Mouse (Mus musculus): Measurements from ENCODE around the gene Enpp1. TPM values are rescaled to one million over a fixed set of nuclear protein-coding genes. Genes with fewer than 3 reads are reported as not detected.

Gene Enpp1
- total RNA-seq, 2 experiments from 2014 or later = 3.7 to 4.9 TPM

DNA sequence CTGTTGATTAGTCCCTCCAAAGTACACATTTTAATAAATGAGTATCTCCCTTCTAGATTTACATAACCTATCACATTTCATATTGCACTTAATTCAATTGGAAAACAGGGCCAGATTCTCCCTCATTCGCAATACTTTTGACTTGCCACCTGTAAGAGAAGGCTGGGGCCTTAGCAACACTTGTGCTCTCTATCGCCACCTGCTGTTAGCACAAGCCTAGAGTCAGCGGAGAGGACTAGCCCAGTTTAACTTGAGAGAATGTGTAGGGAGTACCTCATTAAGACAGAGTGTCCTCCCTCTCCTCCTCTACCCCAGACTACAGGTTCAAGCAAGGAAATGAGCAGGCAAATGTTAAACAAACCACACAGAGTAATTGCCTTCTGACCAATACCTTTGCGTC lies 120.8 kb downstream of the Enpp1 start:
- peak; percentile 73 to 87 for DNase-seq (ENCODE audit: extremely low spot score in 1 of 2, low spot score in 2 of 2)
- TF ChIP-seq CTCF (IDR thresholded peaks at IDR 0.05) = peak; percentile 97
- Histone ChIP-seq H3K27ac (no peak overlapping the region), H3K4me3 (no peak overlapping the region)
- intact Hi-C loops (cut with DNase I) = loop anchor here (1.0 to 5.0 kb wide), 3 partner anchors 184 to 259 kb away; no protein-coding TSS in a partner anchor

DNA sequence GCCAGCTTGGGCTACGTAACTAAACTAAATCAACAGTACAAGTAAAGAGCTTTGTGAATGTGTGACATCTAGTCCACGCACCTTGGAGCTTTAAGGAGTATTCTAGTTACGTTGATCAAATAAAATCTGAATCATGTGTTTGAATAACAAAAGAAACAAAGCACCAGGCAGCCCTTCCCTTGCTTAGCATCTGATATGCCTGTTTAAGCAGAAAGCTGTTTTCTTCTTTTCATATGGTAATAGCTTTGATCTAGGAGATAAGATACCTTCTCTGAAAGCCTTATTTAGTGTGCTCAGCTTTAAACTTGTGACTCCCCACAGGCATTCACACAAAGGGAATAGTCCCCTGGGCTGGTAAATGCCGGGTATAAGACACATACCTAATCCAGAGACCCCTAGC lies 121.4 kb downstream of the Enpp1 start:
- intact Hi-C loops (cut with DNase I) = loop anchor here (2.0 to 5.0 kb wide), 2 partner anchors 184 to 258 kb away; no protein-coding TSS in a partner anchor
- no peak for DNase-seq (ENCODE audit: extremely low spot score in 1 of 2, low spot score in 2 of 2)
- no peak for TF ChIP-seq CTCF (IDR thresholded peaks at IDR 0.05)
- H3K4me3 ChIP-seq = no peak overlapping the region
- no peak overlapping the region; the same call in 1 of the 2 replicates for H3K27ac ChIP-seq

DNA sequence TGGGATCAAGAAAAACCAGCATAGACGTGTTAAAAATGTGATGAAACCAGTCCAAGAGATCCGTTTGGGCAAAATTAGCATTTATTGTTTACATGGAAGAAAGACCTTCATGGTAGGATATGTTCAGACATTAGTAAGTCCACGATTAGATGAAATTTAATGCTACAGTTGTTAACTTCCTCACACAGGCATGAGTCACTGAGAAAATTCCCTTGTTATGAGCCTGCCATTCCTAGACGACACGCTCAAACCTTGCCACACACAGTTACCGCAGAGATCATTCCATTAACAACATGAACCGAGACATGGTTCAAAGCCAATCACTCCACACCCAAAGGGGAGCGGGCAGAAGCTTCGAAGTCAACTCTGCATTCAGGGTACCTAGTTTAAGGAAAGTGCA lies 122.7 kb downstream of the Enpp1 start:
- no peak for TF ChIP-seq CTCF (IDR thresholded peaks at IDR 0.05)
- Histone ChIP-seq H3K27ac (no peak overlapping the region), H3K4me3 (no peak overlapping the region)
- DNase-seq (ENCODE audit: extremely low spot score in 1 of 2, low spot score in 2 of 2) = no peak
- intact Hi-C loops (cut with DNase I) = no loop called here

DNA sequence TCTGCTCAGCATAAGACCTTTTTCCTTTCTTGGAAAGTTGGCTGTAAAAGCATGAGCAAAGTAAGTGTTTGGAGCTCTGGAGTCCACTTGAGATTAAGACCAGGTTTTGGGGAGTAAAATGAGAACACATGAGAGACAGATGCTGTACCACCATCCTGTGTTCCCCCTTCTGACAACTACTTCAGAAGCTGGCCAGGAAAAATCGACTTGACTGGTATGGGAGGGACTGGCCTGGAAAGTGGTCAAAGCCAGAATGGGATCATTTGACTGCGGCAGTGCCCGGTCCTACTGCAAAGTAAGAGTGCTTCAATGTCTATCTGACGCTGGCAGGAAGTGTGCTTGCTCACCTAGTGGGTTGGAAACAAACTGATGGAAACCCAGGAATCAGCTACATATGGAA lies 123.1 kb downstream of the Enpp1 start:
- Histone ChIP-seq H3K4me3 (no peak overlapping the region), H3K27ac (no peak overlapping the region)
- intact Hi-C loops (cut with DNase I) = no loop called here
- no peak for DNase-seq (ENCODE audit: extremely low spot score in 1 of 2, low spot score in 2 of 2)
- TF ChIP-seq CTCF (IDR thresholded peaks at IDR 0.05) = no peak

Other genes with a start within 250 kb of the Enpp1 start
- gene Ccn2, start 116.7 kb downstream of the Enpp1 start, total RNA-seq (2021) = 10 to 100 TPM; 27.4 to 29.6 TPM
- under 1 TPM in 1 of 2 experiments, not detected in 1; 0.27 TPM for gene Enpp3, start 130.7 kb upstream of the Enpp1 start, total RNA-seq (2021)
- 10 to 100 TPM; 32.7 to 37.2 TPM for gene Med23, start 157.8 kb upstream of the Enpp1 start, total RNA-seq (2021)
- not detected for gene Arg1, start 215.3 kb upstream of the Enpp1 start, total RNA-seq (2021)